Mouse (Mus musculus): Measurements from ENCODE around the gene Pigv.

- no peak for TF ChIP-seq MAX (IDR thresholded peaks at IDR 0.05; ENCODE audit: low read depth)
- no peak for TF ChIP-seq POLR2A (IDR thresholded peaks at IDR 0.05; ENCODE audit: insufficient read length, low read depth)
- TF ChIP-seq MYOD1 (IDR thresholded peaks at IDR 0.05; ENCODE audit: control insufficient read depth in 1 of 3, insufficient read length in 2 of 3, low read depth in 2 of 3): no peak
- TF ChIP-seq CEBPB (IDR thresholded peaks at IDR 0.05; ENCODE audit: insufficient read depth, poor library complexity, severe bottlenecking): no peak
These were observed 7.8 kb upstream of the Pigv start for GRCm38 (mm10) chr4:133680206-133680786.
